Mouse (Mus musculus): ENCODE measurements around the gene Ptbp1. TPM values are rescaled to one million over a fixed set of nuclear protein-coding genes. Genes with fewer than 3 reads are reported as not detected.

Ptbp1 gene
- polyA plus RNA-seq, 1 experiment from 2014 or later = 351 TPM

GRCm38 (mm10) chr10:79823011-79823410 lies 31.2 kb upstream of the Ptbp1 start:
- DNase-seq (ENCODE audit: low spot score) = no peak
- Histone ChIP-seq H3K9me3 (ENCODE audit: control insufficient read depth, low read length) (no peaks in the 10 kb centered on the region), H3K4me2 (ENCODE audit: low read depth, severe bottlenecking) (no peak overlapping the region), H3K27me3 (ENCODE audit: control insufficient read depth, insufficient read depth, low read length) (no peaks in the 10 kb centered on the region), H3K4me3 (ENCODE audit: low read depth, low read length) (no peak overlapping the region), H3K36me3 (ENCODE audit: control insufficient read depth, insufficient read depth, low read length) (peaks cover 5% of the 10 kb centered on the region; the same call in 1 of the 2 replicates), H3K27ac (replicated peaks; ENCODE audit: low read depth, low read length) (no peak overlapping the region), H3K9ac (ENCODE audit: low read length) (peak overlapping the region; percentile 34; the same call in 1 of the 2 replicates), H3K4me1 (ENCODE audit: control insufficient read depth, insufficient read depth, low read length) (peaks cover 6% of the 10 kb centered on the region; the same call in 1 of the 2 replicates)
- ATAC-seq (ENCODE audit: insufficient number of reproducible peaks, low FRiP score, low TSS enrichment, low read depth) = no peak
- 78% methylated on average over 6 of the region's 6 CpGs for WGBS

DNA sequence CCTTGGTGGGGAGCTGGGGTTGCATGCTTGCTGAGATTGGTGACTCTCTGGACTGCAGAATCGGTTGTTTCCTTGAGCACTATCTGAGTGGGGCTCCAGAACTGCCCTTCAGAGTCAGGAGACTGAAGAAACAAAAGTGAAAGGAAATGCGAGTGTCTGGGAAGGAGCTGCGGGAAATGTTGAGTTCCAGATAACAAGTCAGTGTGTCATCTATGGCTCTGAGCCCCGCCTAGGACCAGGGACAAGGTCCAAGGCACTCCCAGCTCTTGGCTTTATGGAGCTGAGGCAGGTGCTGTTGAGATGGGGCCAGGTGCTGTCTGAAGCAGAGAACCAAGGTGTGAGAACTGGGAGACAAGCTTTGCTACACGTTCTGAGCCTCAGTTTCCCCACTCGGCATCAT lies 29.8 kb upstream of the Ptbp1 start:
- no peak overlapping the region for H3K9ac ChIP-seq (ENCODE audit: low read length)
- H3K4me1 ChIP-seq (ENCODE audit: control insufficient read depth, insufficient read depth, low read length) = peaks cover 6% of the 10 kb centered on the region; the same call in 1 of the 2 replicates
- no peak overlapping the region for H3K4me3 ChIP-seq (ENCODE audit: low read depth, low read length)
- ATAC-seq (ENCODE audit: insufficient number of reproducible peaks, low FRiP score, low TSS enrichment, low read depth) (no peak), DNase-seq (ENCODE audit: low spot score) (no peak)
- H3K27me3 ChIP-seq (ENCODE audit: control insufficient read depth, insufficient read depth, low read length) = no peaks in the 10 kb centered on the region
- 74% methylated on average over 6 of the region's 6 CpGs for WGBS
- H3K27ac ChIP-seq (replicated peaks; ENCODE audit: low read depth, low read length) = no peak overlapping the region
- peaks cover 3% of the 10 kb centered on the region; the same call in 1 of the 2 replicates for H3K36me3 ChIP-seq (ENCODE audit: control insufficient read depth, insufficient read depth, low read length)
- H3K4me2 ChIP-seq (ENCODE audit: low read depth, severe bottlenecking) = no peak overlapping the region
- no peaks in the 10 kb centered on the region for H3K9me3 ChIP-seq (ENCODE audit: control insufficient read depth, low read length)

- WGBS = 84% methylated on average over 3 of the region's 3 CpGs
- H3K9ac ChIP-seq (ENCODE audit: low read length) = no peak overlapping the region
- no peak for ATAC-seq (ENCODE audit: insufficient number of reproducible peaks, low FRiP score, low TSS enrichment, low read depth)
These were observed 22.6 kb upstream of the Ptbp1 start for GRCm38 (mm10) chr10:79831583-79831982.

DNA sequence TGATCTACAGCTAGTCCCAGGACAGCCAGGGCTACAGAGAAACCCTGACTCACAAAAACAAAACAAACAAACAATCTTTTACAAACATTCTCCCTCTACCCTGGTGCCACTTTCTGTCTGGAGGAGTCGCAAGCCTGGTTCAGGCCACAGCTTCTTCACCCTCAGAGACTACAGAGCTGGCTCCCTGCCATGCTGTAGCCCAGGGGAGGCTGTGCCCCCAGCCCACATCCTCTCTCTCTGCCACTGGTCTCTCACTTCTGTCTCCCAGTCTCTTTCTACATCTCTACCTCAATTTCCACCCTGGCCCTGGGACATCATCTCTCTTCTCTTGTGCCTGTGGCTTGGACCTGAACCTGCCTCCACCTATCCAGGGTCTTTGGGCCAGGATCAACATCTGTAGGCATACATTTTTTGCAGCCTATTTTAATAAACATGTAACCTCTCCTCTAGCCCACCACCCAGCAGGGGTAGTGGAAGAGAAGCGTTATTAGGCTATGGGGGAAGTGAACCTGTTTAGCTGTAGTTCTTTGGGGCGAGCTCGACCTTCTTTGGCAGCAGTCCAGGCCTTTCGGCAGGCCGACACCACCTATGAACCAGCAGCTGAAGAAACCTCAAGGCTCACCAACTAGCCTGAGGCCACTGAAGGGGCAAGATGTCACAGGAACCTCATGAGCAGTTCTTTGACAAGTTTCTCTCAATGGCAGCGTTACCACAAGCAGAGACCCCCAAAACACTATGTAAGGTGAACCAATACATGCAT lies 22.0 kb upstream of the Ptbp1 start:
- Histone ChIP-seq H3K9ac (ENCODE audit: low read length) (no peak overlapping the region), H3K4me3 (ENCODE audit: low read depth, low read length) (no peak overlapping the region), H3K27ac (replicated peaks; ENCODE audit: low read depth, low read length) (no peak overlapping the region), H3K4me2 (ENCODE audit: low read depth, severe bottlenecking) (no peak overlapping the region), H3K36me3 (ENCODE audit: control insufficient read depth, insufficient read depth, low read length) (no peaks in the 10 kb centered on the region), H3K27me3 (ENCODE audit: control insufficient read depth, insufficient read depth, low read length) (no peaks in the 10 kb centered on the region), H3K9me3 (ENCODE audit: control insufficient read depth, low read length) (no peaks in the 10 kb centered on the region), H3K4me1 (ENCODE audit: control insufficient read depth, insufficient read depth, low read length) (no peaks in the 10 kb centered on the region)
- DNase-seq (ENCODE audit: low spot score) (no peak), ATAC-seq (ENCODE audit: insufficient number of reproducible peaks, low FRiP score, low TSS enrichment, low read depth) (no peak)
- whole genome bisulfite sequencing = 81% methylated on average over 7 of the region's 7 CpGs

More at GRCm38 (mm10) chr10:79831583-79831982, 22.6 kb upstream of the Ptbp1 start:
- DNase-seq (ENCODE audit: low spot score) = no peak
- Histone ChIP-seq H3K4me2 (ENCODE audit: low read depth, severe bottlenecking) (no peak overlapping the region), H3K27me3 (ENCODE audit: control insufficient read depth, insufficient read depth, low read length) (no peaks in the 10 kb centered on the region), H3K9me3 (ENCODE audit: control insufficient read depth, low read length) (no peaks in the 10 kb centered on the region), H3K4me3 (ENCODE audit: low read depth, low read length) (no peak overlapping the region), H3K4me1 (ENCODE audit: control insufficient read depth, insufficient read depth, low read length) (no peaks in the 10 kb centered on the region), H3K27ac (replicated peaks; ENCODE audit: low read depth, low read length) (no peak overlapping the region), H3K36me3 (ENCODE audit: control insufficient read depth, insufficient read depth, low read length) (no peaks in the 10 kb centered on the region)

GRCm38 (mm10) chr10:79832786-79833181 lies 21.4 kb upstream of the Ptbp1 start:
- Histone ChIP-seq H3K9ac (ENCODE audit: low read length) (no peak overlapping the region), H3K36me3 (ENCODE audit: control insufficient read depth, insufficient read depth, low read length) (no peaks in the 10 kb centered on the region), H3K27me3 (ENCODE audit: control insufficient read depth, insufficient read depth, low read length) (no peaks in the 10 kb centered on the region), H3K27ac (replicated peaks; ENCODE audit: low read depth, low read length) (no peak overlapping the region), H3K4me1 (ENCODE audit: control insufficient read depth, insufficient read depth, low read length) (no peaks in the 10 kb centered on the region), H3K9me3 (ENCODE audit: control insufficient read depth, low read length) (no peaks in the 10 kb centered on the region), H3K4me2 (ENCODE audit: low read depth, severe bottlenecking) (no peak overlapping the region), H3K4me3 (ENCODE audit: low read depth, low read length) (no peak overlapping the region)
- WGBS = 74% methylated on average over 9 of the region's 9 CpGs
- ATAC-seq (ENCODE audit: insufficient number of reproducible peaks, low FRiP score, low TSS enrichment, low read depth) (no peak), DNase-seq (ENCODE audit: low spot score) (no peak)

DNA sequence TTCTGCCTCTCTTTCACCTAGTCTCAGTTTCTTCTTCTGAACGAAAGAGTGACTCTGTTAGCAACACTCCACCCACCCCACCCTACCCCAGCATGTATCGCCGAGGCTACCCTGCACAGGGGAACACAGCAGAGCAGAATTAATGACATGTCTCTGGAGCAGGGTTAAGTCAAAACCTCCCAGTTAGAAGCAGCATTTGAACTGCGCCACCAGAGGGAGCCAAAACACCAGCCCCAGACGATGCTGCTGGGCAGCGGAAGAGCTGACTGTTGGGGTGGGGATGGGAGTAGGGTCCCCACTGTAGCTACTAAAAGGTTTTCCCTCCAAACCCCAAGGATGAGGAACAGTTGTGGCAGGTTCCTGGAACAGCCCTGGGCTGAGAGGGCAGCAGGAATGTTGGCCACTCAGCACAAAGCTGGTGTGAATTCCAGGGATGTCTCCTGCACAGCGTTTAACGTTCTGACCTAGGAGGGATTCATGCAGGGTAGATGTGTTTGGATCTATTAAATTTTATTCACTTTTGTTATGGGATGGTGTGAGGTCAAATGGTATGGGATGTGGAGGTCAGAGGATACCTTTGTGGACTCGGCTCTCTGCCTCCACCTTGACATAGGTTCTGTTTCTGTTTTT lies 19.3 kb upstream of the Ptbp1 start:
- WGBS = 29% methylated on average over 9 of the region's 9 CpGs
- H3K4me1 ChIP-seq (ENCODE audit: control insufficient read depth, insufficient read depth, low read length) = no peaks in the 10 kb centered on the region
- no peak overlapping the region for H3K27ac ChIP-seq (replicated peaks; ENCODE audit: low read depth, low read length)
- H3K9me3 ChIP-seq (ENCODE audit: control insufficient read depth, low read length) = no peaks in the 10 kb centered on the region
- H3K9ac ChIP-seq (ENCODE audit: low read length) = no peak overlapping the region
- DNase-seq (ENCODE audit: low spot score) (peak; percentile 89), ATAC-seq (ENCODE audit: insufficient number of reproducible peaks, low FRiP score, low TSS enrichment, low read depth) (peak; percentile 45; the same call in 1 of the 2 replicates)
- no peaks in the 10 kb centered on the region for H3K36me3 ChIP-seq (ENCODE audit: control insufficient read depth, insufficient read depth, low read length)
- H3K27me3 ChIP-seq (ENCODE audit: control insufficient read depth, insufficient read depth, low read length) = no peaks in the 10 kb centered on the region
- no peak overlapping the region for H3K4me3 ChIP-seq (ENCODE audit: low read depth, low read length)
- H3K4me2 ChIP-seq (ENCODE audit: low read depth, severe bottlenecking) = no peak overlapping the region

- WGBS = 91% methylated on average over 3 of the region's 3 CpGs
- peaks cover 6% of the 10 kb centered on the region; the same call in 1 of the 2 replicates for H3K4me1 ChIP-seq (ENCODE audit: control insufficient read depth, insufficient read depth, low read length)
- no peaks in the 10 kb centered on the region for H3K9me3 ChIP-seq (ENCODE audit: control insufficient read depth, low read length)
- ATAC-seq (ENCODE audit: insufficient number of reproducible peaks, low FRiP score, low TSS enrichment, low read depth) (no peak), DNase-seq (ENCODE audit: low spot score) (no peak)
- H3K27ac ChIP-seq (replicated peaks; ENCODE audit: low read depth, low read length) = no peak overlapping the region
- no peak overlapping the region for H3K4me3 ChIP-seq (ENCODE audit: low read depth, low read length)
- H3K36me3 ChIP-seq (ENCODE audit: control insufficient read depth, insufficient read depth, low read length) = no peaks in the 10 kb centered on the region
- no peak overlapping the region for H3K9ac ChIP-seq (ENCODE audit: low read length)
- H3K27me3 ChIP-seq (ENCODE audit: control insufficient read depth, insufficient read depth, low read length) = no peaks in the 10 kb centered on the region
- H3K4me2 ChIP-seq (ENCODE audit: low read depth, severe bottlenecking) = no peak overlapping the region
These were observed 17.3 kb upstream of the Ptbp1 start for GRCm38 (mm10) chr10:79836918-79837317.

DNA sequence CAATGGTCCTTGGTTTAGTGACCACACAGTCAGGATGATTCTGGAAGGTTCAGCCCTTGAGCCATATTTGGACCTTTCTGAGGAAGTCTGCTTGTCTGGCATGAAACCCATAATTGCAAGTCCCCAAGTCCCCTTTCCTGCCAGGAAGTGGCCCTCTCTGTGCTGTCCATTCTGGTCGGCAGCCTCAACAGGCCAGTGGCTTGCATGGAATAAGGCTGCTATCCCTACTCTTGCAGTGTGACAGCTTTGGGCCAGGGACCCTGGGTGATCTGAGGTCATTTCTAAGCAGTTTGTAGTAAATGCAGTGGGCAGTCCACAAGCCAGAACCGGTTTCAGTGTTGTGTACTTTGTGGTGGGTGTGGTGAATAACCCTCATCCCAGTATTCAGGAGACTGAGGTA lies 16.1 kb upstream of the Ptbp1 start:
- ATAC-seq (ENCODE audit: insufficient number of reproducible peaks, low FRiP score, low TSS enrichment, low read depth) (no peak), DNase-seq (ENCODE audit: low spot score) (no peak)
- H3K36me3 ChIP-seq (ENCODE audit: control insufficient read depth, insufficient read depth, low read length) = no peaks in the 10 kb centered on the region
- peaks cover 10% of the 10 kb centered on the region; the same call in 1 of the 2 replicates for H3K4me1 ChIP-seq (ENCODE audit: control insufficient read depth, insufficient read depth, low read length)
- no peaks in the 10 kb centered on the region for H3K9me3 ChIP-seq (ENCODE audit: control insufficient read depth, low read length)
- no peaks in the 10 kb centered on the region for H3K27me3 ChIP-seq (ENCODE audit: control insufficient read depth, insufficient read depth, low read length)
- 61% methylated on average over 2 of the region's 2 CpGs for WGBS
- no peak overlapping the region for H3K4me2 ChIP-seq (ENCODE audit: low read depth, severe bottlenecking)
- H3K9ac ChIP-seq (ENCODE audit: low read length) = no peak overlapping the region
- no peak overlapping the region for H3K4me3 ChIP-seq (ENCODE audit: low read depth, low read length)
- no peak overlapping the region for H3K27ac ChIP-seq (replicated peaks; ENCODE audit: low read depth, low read length)
